Mouse (Mus musculus) cerebellum, adult 18-20 months (tissue): ENCODE data around the gene Inha.
A peak's percentile ranks its signal among the peaks of the same experiment; 100 is the strongest.

ENCODE experiments used
- DNase-seq, 2 experiments: peaks; one replicate each; pipeline ENCODE4 v3.0.0; 2021

Gene Inha

DNA sequence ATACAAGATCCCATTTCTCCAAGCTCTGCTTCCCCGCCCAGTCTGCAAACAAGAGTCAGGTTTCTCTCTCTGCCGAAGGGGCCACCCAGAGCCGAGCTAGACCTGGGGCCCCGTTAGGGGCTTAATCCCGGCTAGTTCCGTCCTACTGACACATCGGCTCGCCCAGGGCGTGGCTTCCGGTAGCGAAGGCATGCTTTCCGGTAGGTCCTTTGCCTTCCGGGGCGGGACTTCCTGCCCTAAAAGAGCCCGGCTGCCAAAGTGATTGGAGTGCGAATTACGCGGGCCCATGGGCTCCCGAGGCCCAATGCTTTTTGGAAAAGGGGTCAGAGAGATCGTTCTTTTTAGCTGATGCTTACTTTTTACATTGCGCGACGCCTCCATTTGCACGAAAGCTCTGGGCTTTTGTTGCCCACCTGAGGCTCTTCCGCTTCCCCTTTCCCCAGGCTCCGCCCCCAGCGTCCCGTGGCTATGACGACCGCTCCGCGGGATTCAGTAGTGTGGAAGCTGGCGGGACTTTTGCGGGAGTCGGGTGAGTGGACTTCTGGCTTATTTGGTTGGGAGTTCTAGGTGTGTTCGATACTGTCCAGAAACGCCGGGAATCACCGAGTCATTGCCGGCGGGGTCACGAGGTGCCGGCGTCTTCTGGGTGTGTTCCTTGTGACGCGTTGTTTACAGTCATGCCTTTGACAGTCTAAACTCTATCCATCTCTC lies 14.6 kb downstream of the Inha start, which contains the start of gene Stk11ip:
Gene Stk11ip (plus strand): TSS at position 209 of the 711 bp plus-strand sequence.
- peak; percentile 92 to 94 for DNase-seq

DNA sequence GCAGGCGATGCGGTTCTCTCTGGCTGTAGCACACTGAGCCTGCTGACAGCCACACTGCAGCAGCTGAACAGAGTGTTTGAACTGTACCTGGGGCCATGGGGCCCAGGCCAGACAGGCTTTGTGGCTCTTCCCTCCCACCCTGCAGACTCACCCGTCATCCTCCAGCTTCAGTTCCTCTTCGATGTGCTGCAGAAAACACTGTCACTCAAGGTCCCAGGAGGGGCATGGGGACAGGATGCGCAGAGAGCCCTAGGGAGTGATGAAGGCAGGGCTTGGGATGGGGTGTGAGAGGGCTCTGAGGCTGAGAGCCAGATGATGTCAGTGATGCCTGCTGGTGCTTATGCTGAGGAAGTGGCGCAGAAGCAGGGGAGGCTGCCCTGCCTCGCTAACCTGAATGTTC lies 17.8 kb downstream of the Inha start:
- no peak for DNase-seq

DNA sequence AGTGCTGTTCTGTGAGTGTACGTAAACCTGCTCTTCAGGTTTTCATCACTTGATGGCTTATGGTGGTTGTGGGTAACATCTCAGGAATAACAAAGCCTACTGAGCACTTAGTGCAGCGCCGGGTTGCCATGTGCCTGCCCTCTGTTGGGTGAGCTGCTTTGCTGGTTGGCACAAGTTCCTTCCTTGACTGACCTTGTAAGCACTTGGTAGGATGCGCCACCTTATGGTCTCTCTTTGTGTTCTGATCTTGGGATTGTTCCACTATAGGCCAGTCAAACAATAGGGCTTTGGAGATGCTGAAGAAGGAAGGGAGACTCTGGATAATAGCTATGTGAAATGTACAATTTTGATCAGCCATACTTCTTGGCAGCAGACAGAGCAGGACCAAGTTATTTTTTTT lies 23.7 kb downstream of the Inha start:
- no peak for DNase-seq

GRCm38 (mm10) chr1:75532280-75533172 lies 25.6 kb downstream of the Inha start:
- DNase-seq: no peak

- no peak for DNase-seq
Observed at GRCm38 (mm10) chr1:75533325-75534252, 26.7 kb downstream of the Inha start.

DNA sequence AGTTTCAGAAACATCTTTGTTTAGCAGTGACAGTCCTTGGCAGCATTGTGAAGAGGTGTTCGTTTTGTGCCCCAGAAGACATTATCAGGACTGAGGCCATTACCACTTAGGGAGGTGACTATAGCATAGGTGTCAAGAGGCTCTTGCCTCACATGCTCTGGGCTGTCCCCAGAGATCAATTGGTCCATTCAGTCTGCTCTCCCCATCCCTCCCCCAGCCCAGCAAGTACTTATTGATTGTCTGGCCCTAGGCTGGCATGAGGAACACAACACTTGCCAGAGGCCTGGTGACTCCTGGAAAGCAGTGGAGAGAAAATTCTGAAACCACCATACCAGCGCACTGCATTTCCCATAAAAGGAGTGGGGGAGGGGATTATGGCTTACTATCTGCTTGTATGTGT lies 30.7 kb downstream of the Inha start:
- no peak for DNase-seq

DNA sequence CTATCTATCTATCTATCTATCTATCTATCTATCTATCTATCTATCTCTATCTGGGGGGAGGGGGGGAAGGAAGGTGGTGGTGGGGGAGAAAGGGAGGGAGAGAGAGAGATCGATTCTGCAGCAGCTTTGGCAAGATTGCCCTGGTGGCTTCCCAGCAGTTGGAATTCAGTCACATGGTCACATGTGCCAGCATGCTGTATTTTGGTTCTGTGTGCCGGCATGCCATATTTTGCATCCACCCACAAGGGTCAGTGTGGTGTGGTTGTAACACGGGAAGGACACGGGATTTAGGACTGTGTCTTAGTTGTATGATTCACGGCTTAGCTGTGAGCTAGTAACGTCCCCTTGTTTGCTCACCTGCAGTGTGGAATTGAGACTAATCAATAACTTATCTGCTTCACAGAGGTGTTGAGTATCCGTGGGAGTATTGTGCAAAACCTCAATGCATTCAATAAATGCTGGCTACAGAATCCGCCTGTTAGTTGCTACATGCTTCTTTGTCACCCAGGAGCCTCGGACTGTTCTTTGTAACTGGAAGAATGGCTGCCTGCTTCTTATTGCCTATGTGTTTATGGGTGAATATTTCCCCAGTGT lies 31.8 kb downstream of the Inha start:
- DNase-seq: no peak

DNA sequence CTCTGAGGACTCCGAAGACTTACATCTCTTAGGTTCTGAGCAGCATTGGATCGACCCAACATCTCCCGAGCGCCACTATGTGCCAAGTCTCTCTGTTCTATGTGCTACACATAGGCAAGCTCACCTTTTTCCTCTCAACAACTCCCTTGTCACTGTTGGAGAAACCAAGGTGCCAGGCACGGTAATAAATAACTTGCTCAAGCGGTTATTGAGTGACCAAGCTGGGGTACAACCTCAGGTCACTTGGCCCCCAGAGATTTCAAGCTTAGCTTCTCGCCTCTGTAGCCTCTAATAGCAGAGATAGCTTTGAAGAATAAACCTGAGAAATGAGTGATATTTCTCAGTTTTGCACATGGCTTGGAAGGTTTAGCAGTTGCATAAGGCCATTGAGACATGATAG lies 34.6 kb downstream of the Inha start:
- DNase-seq: no peak

GRCm38 (mm10) chr1:75544351-75544750 lies 37.5 kb downstream of the Inha start:
- no peak for DNase-seq

DNA sequence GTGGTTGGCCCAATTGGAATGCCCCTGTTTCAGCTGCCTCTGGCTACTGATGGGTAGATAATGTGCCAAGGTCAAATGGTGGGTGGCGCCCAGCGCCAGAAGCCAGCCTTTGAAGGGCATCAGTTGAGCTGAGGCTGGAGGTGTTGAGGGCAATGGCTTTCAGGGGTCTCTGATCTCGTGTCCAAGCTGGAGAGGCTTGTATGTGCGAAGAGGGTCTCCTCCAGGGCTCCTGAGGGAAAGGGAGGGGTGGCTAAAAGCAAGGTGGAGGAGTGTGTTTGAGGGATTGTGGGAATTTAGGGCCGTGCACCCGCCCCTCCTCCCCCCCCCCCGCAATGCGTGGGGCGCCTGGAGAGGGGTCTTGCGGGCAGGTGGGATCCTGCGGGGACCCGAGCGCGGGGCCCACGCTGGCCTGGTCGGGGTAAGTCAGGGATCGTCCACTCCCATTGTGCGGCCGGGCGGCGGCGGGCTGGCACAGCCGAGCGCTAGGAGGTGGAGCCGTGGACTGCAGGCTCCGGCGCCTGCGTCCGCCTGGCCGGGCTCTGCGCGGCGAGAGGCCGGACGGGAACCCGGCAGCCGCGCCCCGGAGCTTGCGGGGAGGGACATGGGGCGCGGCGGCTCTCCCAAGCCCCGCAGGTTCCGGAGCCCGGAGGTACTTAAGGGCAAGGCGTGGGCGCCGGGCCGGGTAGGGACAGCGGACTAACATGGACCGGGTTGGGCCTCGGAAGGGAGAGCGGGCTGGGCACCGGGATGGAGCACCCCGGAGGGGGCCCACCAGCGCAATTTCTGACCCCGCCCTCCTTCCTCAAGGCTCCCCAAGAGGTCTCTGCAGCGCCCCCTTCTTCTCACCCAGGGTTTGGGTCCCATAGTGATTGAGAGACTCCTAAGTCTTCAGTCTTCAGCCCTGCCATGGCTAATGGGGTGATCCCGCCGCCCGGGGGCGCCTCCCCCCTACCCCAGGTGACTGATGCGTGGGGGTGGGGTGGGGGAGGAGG lies 39.4 kb downstream of the Inha start, which contains the start of gene Slc4a3:
Gene Slc4a3 (plus strand): TSS at position 302 of the 992 bp plus-strand sequence.
- DNase-seq: peak; percentile 79 to 85

- DNase-seq: no peak
Observed at GRCm38 (mm10) chr1:75547351-75547750, 40.5 kb downstream of the Inha start.

GRCm38 (mm10) chr1:75548083-75548482 lies 41.2 kb downstream of the Inha start:
- DNase-seq: no peak

DNA sequence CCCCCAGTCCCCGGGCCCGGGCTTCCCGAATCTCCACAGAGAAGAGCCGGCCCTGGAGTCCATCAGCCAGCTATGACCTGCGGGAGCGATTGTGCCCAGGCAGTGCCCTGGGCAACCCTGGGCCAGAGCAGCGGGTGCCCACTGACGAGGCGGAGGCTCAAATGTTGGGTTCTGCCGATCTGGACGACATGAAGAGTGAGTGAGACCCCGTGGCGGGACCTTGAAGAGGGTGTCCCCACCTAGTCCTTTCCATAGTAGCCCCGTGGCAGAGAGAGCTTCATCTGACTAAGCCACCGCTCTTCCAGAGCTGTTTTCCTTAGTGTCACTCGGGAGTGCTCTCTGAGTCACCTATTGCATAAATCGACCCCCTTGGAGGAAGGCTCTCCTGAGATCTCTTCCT lies 42.0 kb downstream of the Inha start:
- no peak for DNase-seq

- no peak for DNase-seq
Observed at GRCm38 (mm10) chr1:75549289-75550279, 42.7 kb downstream of the Inha start.

GRCm38 (mm10) chr1:75550586-75550985 lies 43.7 kb downstream of the Inha start:
- no peak for DNase-seq

- DNase-seq: no peak
Observed at GRCm38 (mm10) chr1:75555680-75556079, 48.8 kb downstream of the Inha start.

GRCm38 (mm10) chr1:75556143-75556781 lies 49.4 kb downstream of the Inha start:
- DNase-seq: no peak

GRCm38 (mm10) chr1:75557041-75557440 lies 50.2 kb downstream of the Inha start:
- DNase-seq: no peak
